Mouse (Mus musculus) midbrain, embryonic 15.5 days (tissue): ENCODE data around the gene Ssh2. TPM values are rescaled to one million over a fixed set of nuclear protein-coding genes. Genes with fewer than 3 reads are reported as not detected.

Experiments used
- ATAC-seq: fragments of 200-750 bp; cut with Nextera tagmentation; replicated peaks from 2 replicates; pipeline ENCODE4 v1.8.0; 2017; ENCODE audit warnings: moderate TSS enrichment
- H3K27ac ChIP-seq: fragments of 300-500 bp; sonication (generic); 2 replicates; pipeline ENCODE4 v1.5.1; 2015; ENCODE audit warnings: mild to moderate bottlenecking, inconsistent platforms
- H3K27me3 ChIP-seq: fragments of 300-500 bp; sonication (generic); replicated peaks from 2 replicates; pipeline ENCODE4 v1.6.1; 2015; ENCODE audit warnings: inconsistent platforms
- H3K36me3 ChIP-seq: fragments of 300-500 bp; sonication (generic); replicated peaks from 2 replicates; pipeline ENCODE4 v1.6.1; 2015; ENCODE audit warnings: inconsistent platforms
- H3K4me1 ChIP-seq: fragments of 300-500 bp; sonication (generic); 2 replicates; pipeline ENCODE4 v1.6.1; 2015; ENCODE audit warnings: inconsistent platforms
- H3K4me2 ChIP-seq: fragments of 300-500 bp; sonication (generic); 2 replicates; pipeline ENCODE4 v1.6.1; 2015; ENCODE audit warnings: inconsistent platforms, mild to moderate bottlenecking, moderate library complexity
- H3K4me3 ChIP-seq: fragments of 300-500 bp; sonication (generic); 2 replicates; pipeline ENCODE4 v1.5.1; 2015; ENCODE audit warnings: mild to moderate bottlenecking, inconsistent platforms
- H3K9ac ChIP-seq: fragments of 300-500 bp; sonication (generic); 2 replicates; pipeline ENCODE4 v1.6.1; 2015; ENCODE audit warnings: mild to moderate bottlenecking, inconsistent platforms
- H3K9me3 ChIP-seq: fragments of 300-500 bp; sonication (generic); 2 replicates; pipeline ENCODE4 v1.6.1; 2016; ENCODE audit warnings: inconsistent platforms
- WGBS: fragments of 180-500 bp; shearing (Covaris S2); methylation state at CpG from one replicate; pipeline ENCODE4 v1.1.7; 2015; ENCODE audit warnings: mixed read lengths; 5-methylcytosine and 5-hydroxymethylcytosine counted together
- polyA plus RNA-seq: library from polyadenylated mRNA; unstranded; fragments of >200 nt; fragmentation: Nextera tagmentation; extraction: Ambion mirVana; gene quantifications from 2 replicates; pipeline ENCODE4 v1.2.1, GENCODE M21; 2015

The Ssh2 gene
- polyA plus RNA-seq, 1 experiment from 2014 or later, result 21.1 TPM

GRCm38 (mm10) chr11:77476216-77476615, 260.1 kb downstream of the Ssh2 start:
- no peak overlapping the region for H3K9ac ChIP-seq
- no peak overlapping the region for H3K4me3 ChIP-seq
- H3K36me3 ChIP-seq, result peaks cover 31% of the 10 kb centered on the region
- no peaks in the 10 kb centered on the region for H3K27me3 ChIP-seq
- no peak for ATAC-seq
- no peaks in the 10 kb centered on the region for H3K9me3 ChIP-seq
- H3K4me1 ChIP-seq, result no peaks in the 10 kb centered on the region
- no peak overlapping the region for H3K27ac ChIP-seq
- no peak overlapping the region for H3K4me2 ChIP-seq
- 93% methylated on average over 14 of the region's 14 CpGs for WGBS

DNA sequence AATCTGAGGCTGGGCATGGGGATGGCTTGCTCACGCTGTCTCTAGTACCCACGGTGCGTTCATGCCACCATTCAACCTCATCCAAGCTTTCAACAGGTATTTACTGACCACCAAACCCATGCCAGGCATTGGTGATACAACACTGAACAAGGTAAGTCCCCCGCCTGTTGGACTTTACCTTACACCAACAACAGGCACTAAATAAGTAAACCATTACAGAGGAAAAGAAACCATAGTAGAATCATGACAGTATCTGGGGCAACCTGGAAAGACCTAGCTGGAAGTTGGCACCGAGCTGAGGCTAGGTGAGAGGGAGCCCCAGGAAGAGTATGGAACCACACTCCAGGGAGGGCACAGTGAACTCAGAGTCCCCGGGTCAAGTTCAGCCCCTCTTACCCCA, 260.8 kb downstream of the Ssh2 start:
- 91% methylated on average over 6 of the region's 6 CpGs for WGBS
- no peak for ATAC-seq
- no peak overlapping the region for H3K4me2 ChIP-seq
- H3K36me3 ChIP-seq, result peaks cover 25% of the 10 kb centered on the region
- H3K27me3 ChIP-seq, result no peaks in the 10 kb centered on the region
- H3K4me3 ChIP-seq, result no peak overlapping the region
- H3K9me3 ChIP-seq, result no peaks in the 10 kb centered on the region
- no peak overlapping the region for H3K9ac ChIP-seq
- H3K27ac ChIP-seq, result no peak overlapping the region
- H3K4me1 ChIP-seq, result 0 out of 2 replicates have a peak, but pooled peaks cover 4% of the 10 kb centered on the region

GRCm38 (mm10) chr11:77483043-77483442, 267.0 kb downstream of the Ssh2 start:
- H3K27me3 ChIP-seq, result no peaks in the 10 kb centered on the region
- ATAC-seq, result no peak
- H3K4me1 ChIP-seq, result peaks cover 47% of the 10 kb centered on the region
- H3K36me3 ChIP-seq, result no peaks in the 10 kb centered on the region
- H3K9me3 ChIP-seq, result no peaks in the 10 kb centered on the region
- no peak overlapping the region for H3K4me2 ChIP-seq
- 78% methylated on average over 3 of the region's 3 CpGs for WGBS
- no peak overlapping the region for H3K4me3 ChIP-seq
- no peak overlapping the region for H3K27ac ChIP-seq
- H3K9ac ChIP-seq, result no peak overlapping the region

- H3K9ac ChIP-seq, result no peak overlapping the region
- 79% methylated on average over 11 of the region's 11 CpGs for WGBS
These were observed 267.6 kb downstream of the Ssh2 start for GRCm38 (mm10) chr11:77483510-77484255.

GRCm38 (mm10) chr11:77485229-77485628, 269.1 kb downstream of the Ssh2 start:
- Histone ChIP-seq H3K36me3 (no peaks in the 10 kb centered on the region), H3K27me3 (no peaks in the 10 kb centered on the region), H3K9me3 (no peaks in the 10 kb centered on the region), H3K27ac (0 out of 2 replicates have a peak overlapping the region, but pooled peaks have one; percentile 34), H3K4me2 (peak overlapping the region; percentile 94; the same call in 1 of the 2 replicates), H3K9ac (no peak overlapping the region), H3K4me3 (no peak overlapping the region), H3K4me1 (peaks cover 60% of the 10 kb centered on the region)
- 45% methylated on average over 6 of the region's 6 CpGs for WGBS
- ATAC-seq, result no peak

More at GRCm38 (mm10) chr11:77483510-77484255, 267.6 kb downstream of the Ssh2 start:
- peaks cover 53% of the 10 kb centered on the region for H3K4me1 ChIP-seq
- H3K27ac ChIP-seq, result no peak overlapping the region
- ATAC-seq, result no peak
- no peak overlapping the region for H3K4me3 ChIP-seq
- H3K27me3 ChIP-seq, result no peaks in the 10 kb centered on the region
- no peaks in the 10 kb centered on the region for H3K9me3 ChIP-seq
- no peak overlapping the region for H3K4me2 ChIP-seq
- no peaks in the 10 kb centered on the region for H3K36me3 ChIP-seq

- Histone ChIP-seq H3K27me3 (no peaks in the 10 kb centered on the region), H3K36me3 (no peaks in the 10 kb centered on the region), H3K9me3 (no peaks in the 10 kb centered on the region), H3K27ac (peak overlapping the region; percentile 9), H3K4me3 (peak overlapping the region; percentile 97), H3K4me2 (peak overlapping the region; percentile 94), H3K4me1 (peaks cover 71% of the 10 kb centered on the region), H3K9ac (peak overlapping the region; percentile 28; the same call in 1 of the 2 replicates)
- ATAC-seq, result no peak
- WGBS, result 40% methylated on average over 5 of the region's 5 CpGs
These were observed 270.7 kb downstream of the Ssh2 start for GRCm38 (mm10) chr11:77486798-77487197.

DNA sequence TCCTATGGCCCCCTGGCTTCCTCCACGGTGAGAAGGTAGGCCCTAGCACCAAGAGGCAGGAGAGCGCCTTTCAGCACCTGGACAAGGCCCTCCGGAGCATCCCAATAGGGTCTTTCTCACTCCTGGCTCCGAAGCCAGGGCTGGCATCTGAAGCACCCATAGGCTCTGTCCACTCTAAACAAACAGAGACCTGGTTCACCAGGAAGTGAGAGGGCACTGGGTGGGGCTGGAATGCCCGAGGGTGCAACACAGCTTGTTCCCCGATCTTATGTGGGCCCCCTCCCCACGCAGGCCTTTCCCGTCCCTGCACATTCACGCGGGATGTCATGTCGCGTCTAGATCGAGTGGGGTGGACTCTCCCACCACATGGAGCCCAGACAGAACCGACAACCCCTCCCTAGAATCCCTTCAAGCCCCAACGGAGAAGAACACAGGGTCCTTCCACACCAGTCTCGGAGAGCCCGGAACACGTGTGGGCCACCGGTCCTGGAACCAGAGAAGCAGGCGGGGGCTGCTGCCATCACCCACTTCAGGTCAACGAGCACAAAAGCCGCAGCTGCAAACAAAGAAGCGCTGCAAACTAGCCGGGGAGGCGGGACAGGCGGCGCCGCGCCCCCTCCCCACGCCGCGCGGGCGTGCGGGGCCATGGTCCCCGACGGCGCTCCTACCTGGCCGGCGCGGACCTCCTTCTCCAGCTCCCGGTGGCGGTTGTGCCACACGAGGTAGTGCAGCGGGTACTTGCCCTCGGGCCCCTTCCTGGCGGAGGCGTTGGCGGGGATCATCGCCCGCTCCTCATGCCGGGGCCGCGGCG, 272.9 kb downstream of the Ssh2 start:
- Histone ChIP-seq H3K27me3 (no peaks in the 10 kb centered on the region), H3K9ac (peak overlapping the region; percentile 99), H3K36me3 (no peaks in the 10 kb centered on the region), H3K9me3 (no peaks in the 10 kb centered on the region), H3K4me2 (peak overlapping the region; percentile 94), H3K4me3 (peak overlapping the region; percentile 97), H3K4me1 (peaks cover 72% of the 10 kb centered on the region), H3K27ac (peak overlapping the region; percentile 95)
- no peak for ATAC-seq
- 2% methylated on average over 55 of the region's 55 CpGs for WGBS

DNA sequence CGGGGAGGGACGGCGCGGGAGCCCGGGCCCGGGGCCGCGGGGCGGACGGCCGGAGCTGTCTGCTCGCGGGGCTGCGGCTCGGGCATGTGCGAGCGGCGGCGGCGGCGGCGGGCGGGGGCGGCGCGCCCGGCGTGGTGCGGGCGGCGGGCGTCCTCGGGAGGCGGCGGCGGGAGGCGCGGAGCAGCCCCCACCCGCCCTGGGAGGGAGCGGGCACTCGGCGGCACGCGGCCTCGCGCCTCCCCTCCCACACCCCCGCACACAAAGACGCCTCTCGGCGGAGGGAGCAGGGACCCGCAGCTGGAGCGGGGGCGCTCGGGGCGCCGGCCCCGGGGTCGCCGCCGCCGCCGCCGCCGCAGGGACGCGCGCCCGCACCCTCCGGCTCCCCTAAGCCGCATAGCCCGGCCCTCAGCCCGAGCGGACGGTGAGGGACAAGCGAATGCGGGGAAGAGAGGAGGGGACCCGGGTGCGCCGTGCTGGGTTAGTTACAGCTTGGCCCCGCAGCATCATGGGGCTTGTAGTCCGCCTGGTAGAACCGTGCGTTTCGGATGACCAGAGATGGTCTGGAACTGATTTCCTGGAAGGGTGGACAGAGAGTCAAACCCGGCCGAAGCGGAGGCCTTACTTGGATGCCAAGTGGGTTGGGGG, 273.6 kb downstream of the Ssh2 start, which contains the start of gene Ankrd13b:
Ankrd13b (minus strand) TSS at position 88 of the 645 bp plus-strand sequence.
- H3K27me3 ChIP-seq, result no peaks in the 10 kb centered on the region
- H3K9ac ChIP-seq, result peak within 1 kb of the TSS; percentile 99
- H3K4me2 ChIP-seq, result peak within 1 kb of the TSS; percentile 94
- H3K4me3 ChIP-seq, result peak within 1 kb of the TSS; percentile 97
- peaks cover 79% of the 10 kb centered on the region for H3K4me1 ChIP-seq
- WGBS, result under 1% methylated on average over 61 of the region's 87 CpGs
- peak within 1 kb of the TSS; percentile 95 for H3K27ac ChIP-seq
- peak; percentile 58 for ATAC-seq
- H3K9me3 ChIP-seq, result no peaks in the 10 kb centered on the region
- no peaks in the 10 kb centered on the region for H3K36me3 ChIP-seq

GRCm38 (mm10) chr11:77490451-77490850, 274.4 kb downstream of the Ssh2 start:
- peaks cover 80% of the 10 kb centered on the region for H3K4me1 ChIP-seq
- H3K4me2 ChIP-seq, result peak overlapping the region; percentile 94
- no peaks in the 10 kb centered on the region for H3K9me3 ChIP-seq
- H3K27ac ChIP-seq, result peak overlapping the region; percentile 95
- no peaks in the 10 kb centered on the region for H3K36me3 ChIP-seq
- H3K9ac ChIP-seq, result peak overlapping the region; percentile 99
- H3K27me3 ChIP-seq, result no peaks in the 10 kb centered on the region
- 67% methylated on average over 6 of the region's 6 CpGs for WGBS
- peak overlapping the region; percentile 97 for H3K4me3 ChIP-seq
- ATAC-seq, result no peak

GRCm38 (mm10) chr11:77491123-77491501, 275.0 kb downstream of the Ssh2 start:
- peak overlapping the region; percentile 94 for H3K4me2 ChIP-seq

GRCm38 (mm10) chr11:77491502-77492291, 275.6 kb downstream of the Ssh2 start:
- WGBS, result under 1% methylated on average over 23 of the region's 23 CpGs
- ATAC-seq, result peak; percentile 28; the same call in 1 of the 2 replicates

More at GRCm38 (mm10) chr11:77491123-77491501, 275.0 kb downstream of the Ssh2 start:
- peak overlapping the region; percentile 41; the same call in 1 of the 2 replicates for H3K9ac ChIP-seq
- 0% methylated on average over 13 of the region's 13 CpGs for WGBS
- ATAC-seq, result peak; percentile 62
- H3K4me1 ChIP-seq, result peaks cover 80% of the 10 kb centered on the region
- no peaks in the 10 kb centered on the region for H3K9me3 ChIP-seq
- H3K36me3 ChIP-seq, result no peaks in the 10 kb centered on the region
- H3K27ac ChIP-seq, result peak overlapping the region; percentile 95
- H3K27me3 ChIP-seq, result no peaks in the 10 kb centered on the region
- peak overlapping the region; percentile 97 for H3K4me3 ChIP-seq

More at GRCm38 (mm10) chr11:77491502-77492291, 275.6 kb downstream of the Ssh2 start:
- H3K4me1 ChIP-seq, result peaks cover 74% of the 10 kb centered on the region
- H3K9me3 ChIP-seq, result no peaks in the 10 kb centered on the region
- peak overlapping the region; percentile 97 for H3K4me3 ChIP-seq
- H3K9ac ChIP-seq, result peak overlapping the region; percentile 41
- H3K4me2 ChIP-seq, result peak overlapping the region; percentile 94
- peak overlapping the region; percentile 95 for H3K27ac ChIP-seq
- no peaks in the 10 kb centered on the region for H3K36me3 ChIP-seq
- no peaks in the 10 kb centered on the region for H3K27me3 ChIP-seq
